Comparison of ENCODE assay signal across 9 mouse cellular contexts in the genomic region with DNA sequence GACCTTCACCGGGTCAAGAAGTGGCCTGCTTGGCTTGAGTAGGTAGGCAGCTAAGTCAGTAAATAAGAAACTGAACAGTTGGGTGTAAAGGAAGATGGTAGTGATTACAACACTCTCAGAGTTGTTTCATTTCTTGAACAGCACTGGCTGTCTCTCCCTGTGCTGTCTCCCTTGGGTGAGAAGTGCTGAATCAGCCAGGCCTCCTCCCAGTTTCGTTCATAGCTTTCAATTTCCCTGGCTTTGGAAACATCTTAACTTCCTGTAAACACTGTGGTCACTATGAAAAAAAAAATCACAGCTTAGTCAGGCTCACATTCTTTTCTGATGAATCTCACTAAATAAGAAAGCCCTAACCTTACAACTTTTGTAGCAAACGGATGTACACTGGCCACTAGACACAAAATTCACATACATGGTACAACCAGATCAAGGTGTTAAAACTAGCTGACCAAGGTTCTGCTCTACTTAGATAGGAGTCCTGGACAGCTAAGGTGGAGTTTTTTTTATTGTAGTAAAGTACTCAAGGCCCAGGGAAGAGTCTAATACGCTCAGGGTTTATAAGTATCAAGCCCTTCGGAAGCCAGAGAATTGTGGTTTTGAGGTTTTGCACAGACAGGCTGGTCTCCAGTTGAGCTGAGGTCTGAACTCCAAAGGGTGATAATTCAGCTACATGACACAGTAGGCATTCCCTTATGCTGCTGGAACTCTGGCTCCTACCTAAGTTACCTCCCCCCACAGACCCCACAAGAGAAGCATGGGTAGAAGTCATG. TPM values are rescaled to one million over a fixed set of nuclear protein-coding genes. Genes with fewer than 3 reads are reported as not detected.
A peak's percentile ranks its signal among the peaks of the same experiment; 100 is the strongest.
DNase-seq lines count a peak whose midpoint lies in the region; ATAC-seq and TF ChIP-seq lines count a peak whose summit lies in the region.
"Not testable (repeated sequence)": the region's sequence is repeated elsewhere in the genome, so short reads cannot be mapped to it uniquely, and the experiment has no call there.
"Had no signal": no experiment of that assay in that cellular context is flagged by ENCODE, and none has a peak within 500 bp of the region (broad histone marks: within the 10 kb centered on the region; RNA-seq: fewer than 3 reads in every experiment).

A gene (minus strand): TSS at position 96 of the 770 bp plus-strand sequence.

- not testable (repeated sequence) for H3K4me3 ChIP-seq in heart, adult 2 months; intestine, postnatal 0 days (ENCODE audit: low read depth, low read length); lung, postnatal 0 days (ENCODE audit: low read depth, low read length)

- H3K27me3 ChIP-seq in heart, adult 2 months (ENCODE audit: control insufficient read depth, insufficient read depth, low read length); intestine, postnatal 0 days (replicated peaks; ENCODE audit: control insufficient read depth, insufficient read depth, low read length); lung, postnatal 0 days (replicated peaks; ENCODE audit: insufficient read depth, low read length): not testable (repeated sequence)

- not testable (repeated sequence) for H3K4me2 ChIP-seq in intestine, postnatal 0 days (replicated peaks; ENCODE audit: low read depth); lung, postnatal 0 days (replicated peaks; ENCODE audit: low read depth, low read length)

- peak; percentile 100 for DNase-seq in 3T3-L1 (ENCODE audit: low read depth, low spot score)
- peak; percentile 34 to 67 for DNase-seq in adrenal gland, adult (ENCODE audit: inconsistent age in 2 of 2, low spot score in 1 of 2)
- DNase-seq in heart, adult 2 months = peak; percentile 53 to 79
- peak; percentile 8 for DNase-seq in layer of hippocampus, adult 9-11 months
- DNase-seq in lung, postnatal 0 days (ENCODE audit: low spot score) = peak; percentile 42

- H3K4me1 ChIP-seq in heart, adult 2 months (ENCODE audit: control insufficient read depth, insufficient read depth, low read length); intestine, postnatal 0 days (replicated peaks; ENCODE audit: control insufficient read depth, insufficient read depth, low read length); lung, postnatal 0 days (ENCODE audit: insufficient read depth, low read depth, low read length): not testable (repeated sequence)

- intact Hi-C loops in heart, adult 2 months (cut with DNase I) = not testable (repeated sequence)

- TF ChIP-seq POLR2A in heart, adult 2 months (IDR thresholded peaks at IDR 0.05; ENCODE audit: insufficient read depth, low read depth, low read length) = 0 out of 2 replicates have a peak, but pooled peaks have one; percentile 24

- not testable (repeated sequence) for H3K9me3 ChIP-seq in intestine, postnatal 0 days (ENCODE audit: control insufficient read depth); lung, postnatal 0 days (ENCODE audit: low read length)

- H3K9ac ChIP-seq in heart, adult 2 months (ENCODE audit: low read depth, low read length); intestine, postnatal 0 days (ENCODE audit: low read depth, low read length); lung, postnatal 0 days (replicated peaks; ENCODE audit: low read depth): not testable (repeated sequence)

- peak; percentile 59; the same call in 1 of the 2 replicates for ATAC-seq in erythroblast, adult 5-6 weeks (replicated peaks; ENCODE audit: low FRiP score, poor library complexity, severe bottlenecking)
- peak; percentile 60 for ATAC-seq in intestine, postnatal 0 days
- ATAC-seq in lung, postnatal 0 days = 0 out of 2 replicates have a peak, but pooled peaks have one; percentile 26
- ATAC-seq in neutrophil, adult 5-6 weeks (ENCODE audit: extremely low read depth, insufficient number of reproducible peaks, low FRiP score, poor library complexity, severe bottlenecking) = peak; percentile 81

- WGBS in heart, adult 2 months = 51% methylated on average over 5 of the region's 5 CpGs
- 52% methylated on average over 5 of the region's 5 CpGs for WGBS in intestine, postnatal 0 days
- WGBS in lung, postnatal 0 days = 66% methylated on average over 5 of the region's 5 CpGs

- TF ChIP-seq CTCF in heart, adult 2 months (IDR thresholded peaks at IDR 0.05); intestine, postnatal 0 days (IDR thresholded peaks at IDR 0.05; ENCODE audit: low read depth); lung, postnatal 0 days (IDR thresholded peaks at IDR 0.05): not testable (repeated sequence)

- TF ChIP-seq EP300 in heart, adult 2 months (IDR thresholded peaks at IDR 0.05; ENCODE audit: insufficient read depth, low read depth, low read length) = peak; percentile 46; the same call in 1 of the 2 replicates
- TF ChIP-seq EP300 in lung, postnatal 0 days (IDR thresholded peaks at IDR 0.05) = not testable (repeated sequence)

- not testable (repeated sequence) for H3K79me2 ChIP-seq in heart, adult 2 months (replicated peaks; ENCODE audit: control insufficient read depth, insufficient read depth, low read length)

- not testable (repeated sequence) for H3K36me3 ChIP-seq in heart, adult 2 months (ENCODE audit: control insufficient read depth, insufficient read depth, low read length); intestine, postnatal 0 days (ENCODE audit: control insufficient read depth, insufficient read depth); lung, postnatal 0 days (ENCODE audit: insufficient read depth, low read length)

- peak within 1 kb of the TSS; percentile 67 for H3K27ac ChIP-seq in heart, adult 2 months
- H3K27ac ChIP-seq in intestine, postnatal 0 days (ENCODE audit: low read depth, low read length); lung, postnatal 0 days (ENCODE audit: low read length): not testable (repeated sequence)

RNA-seq across cellular contexts. Expression of the gene that starts here (rescaled TPM):
- total RNA-seq in erythroblast, adult 5-6 weeks (2015; ENCODE audit: low replicate concordance) = 9.0 and 17.1 TPM in 2 replicates
- 13.9 and 16.2 TPM in 2 replicates for total RNA-seq in erythroblast, adult 5-6 weeks (2017; ENCODE audit: low replicate concordance)
- total RNA-seq in heart, adult 2 months (2021) = 1 to 10 TPM; 2.1 to 2.4 TPM
- 0.66 and 1.9 TPM in 2 replicates for polyA plus RNA-seq in heart, adult 2 months (2012; rRNA removed)
- polyA plus RNA-seq in intestine, postnatal 0 days (2015; fragmentation: Nextera tagmentation; extraction: Ambion mirVana) = 3.2 and 3.6 TPM in 2 replicates
- 1.5 and 1.9 TPM in 2 replicates for polyA plus RNA-seq in lung, postnatal 0 days (2015; fragmentation: Nextera tagmentation; extraction: Ambion mirVana)
- 144 and 146 TPM in 2 replicates for total RNA-seq in neutrophil, adult 5-6 weeks (2017)
- polyA plus RNA-seq: erythroblast, embryonic 14.5 days had no signal

Comparison
In these comparisons a context has a peak if more than half of its experiments do, and no peak if none do; other contexts are left out.
1. DNase-seq: peak in every context shown above with its lines; median percentile 100 in 3T3-L1; 66 in heart, adult 2 months; 50 in adrenal gland, adult; 42 in lung, postnatal 0 days; 8 in layer of hippocampus, adult 9-11 months.
2. ATAC-seq: peak in every context shown above with its lines; median percentile 81 in neutrophil, adult 5-6 weeks; 60 in intestine, postnatal 0 days; 59 in erythroblast, adult 5-6 weeks; 26 in lung, postnatal 0 days.